Mouse (Mus musculus): ENCODE results near the gene Dph5. TPM values are rescaled to one million over a fixed set of nuclear protein-coding genes. Genes with fewer than 3 reads are reported as not detected.
A peak's percentile ranks its signal among the peaks of the same experiment; 100 is the strongest.
"Not testable (repeated sequence)": the region's sequence is repeated elsewhere in the genome, so short reads cannot be mapped to it uniquely, and the experiment has no call there.

Gene Dph5
- polyA plus RNA-seq, 1 experiment from 2014 or later = 28.5 TPM

- H3K36me3 ChIP-seq = no peaks in the 10 kb centered on the region
- no peak overlapping the region for H3K27ac ChIP-seq (replicated peaks)
- no peak for ATAC-seq (ENCODE audit: low read depth)
- WGBS = 84% methylated on average over 3 of the region's 3 CpGs
- no peak overlapping the region for H3K4me3 ChIP-seq
- no peaks in the 10 kb centered on the region for H3K27me3 ChIP-seq
- H3K9me3 ChIP-seq = no peaks in the 10 kb centered on the region
- H3K9ac ChIP-seq = no peak overlapping the region
- H3K4me2 ChIP-seq = no peak overlapping the region
- H3K4me1 ChIP-seq (replicated peaks) = peaks cover 14% of the 10 kb centered on the region; the same call in 1 of the 2 replicates
Measured at GRCm38 (mm10) chr3:115858822-115859221, 28.8 kb upstream of the Dph5 start.

GRCm38 (mm10) chr3:115860780-115861179, 26.9 kb upstream of the Dph5 start:
- H3K36me3 ChIP-seq; H3K27ac ChIP-seq (replicated peaks); H3K9ac ChIP-seq; H3K4me2 ChIP-seq; ATAC-seq (ENCODE audit: low read depth); H3K4me3 ChIP-seq; H3K27me3 ChIP-seq; H3K9me3 ChIP-seq: not testable (repeated sequence)
- WGBS = 89% methylated on average over 1 of the region's 1 CpGs
- peaks cover 14% of the 10 kb centered on the region; the same call in 1 of the 2 replicates for H3K4me1 ChIP-seq (replicated peaks)

- no peak overlapping the region for H3K4me3 ChIP-seq
- no peaks in the 10 kb centered on the region for H3K4me1 ChIP-seq (replicated peaks)
- no peak overlapping the region for H3K27ac ChIP-seq (replicated peaks)
- WGBS = 73% methylated on average over 4 of the region's 4 CpGs
- H3K9ac ChIP-seq = no peak overlapping the region
- H3K4me2 ChIP-seq = no peak overlapping the region
- H3K36me3 ChIP-seq = no peaks in the 10 kb centered on the region
- no peaks in the 10 kb centered on the region for H3K27me3 ChIP-seq
- no peaks in the 10 kb centered on the region for H3K9me3 ChIP-seq
- ATAC-seq (ENCODE audit: low read depth) = no peak
Measured at GRCm38 (mm10) chr3:115863487-115863886, 24.1 kb upstream of the Dph5 start.

GRCm38 (mm10) chr3:115867150-115867549, 20.5 kb upstream of the Dph5 start:
- no peak for ATAC-seq (ENCODE audit: low read depth)
- Histone ChIP-seq H3K4me2 (no peak overlapping the region), H3K27ac (replicated peaks) (no peak overlapping the region), H3K4me3 (no peak overlapping the region), H3K27me3 (no peaks in the 10 kb centered on the region), H3K4me1 (replicated peaks) (no peaks in the 10 kb centered on the region), H3K36me3 (no peaks in the 10 kb centered on the region), H3K9ac (no peak overlapping the region), H3K9me3 (no peaks in the 10 kb centered on the region; the same call in 1 of the 2 replicates)
- 78% methylated on average over 4 of the region's 4 CpGs for WGBS

GRCm38 (mm10) chr3:115867901-115868300, 19.7 kb upstream of the Dph5 start:
- ATAC-seq (ENCODE audit: low read depth) = no peak
- no peak overlapping the region for H3K27ac ChIP-seq (replicated peaks)
- H3K36me3 ChIP-seq = no peaks in the 10 kb centered on the region
- H3K9ac ChIP-seq = no peak overlapping the region
- H3K4me2 ChIP-seq = no peak overlapping the region
- no peaks in the 10 kb centered on the region; the same call in 1 of the 2 replicates for H3K9me3 ChIP-seq
- no peak overlapping the region for H3K4me3 ChIP-seq
- 79% methylated on average over 1 of the region's 1 CpGs for WGBS
- no peaks in the 10 kb centered on the region for H3K4me1 ChIP-seq (replicated peaks)
- H3K27me3 ChIP-seq = no peaks in the 10 kb centered on the region

- H3K9me3 ChIP-seq = no peaks in the 10 kb centered on the region; the same call in 1 of the 2 replicates
- H3K9ac ChIP-seq = no peak overlapping the region
- no peak overlapping the region for H3K27ac ChIP-seq (replicated peaks)
- H3K4me3 ChIP-seq = no peak overlapping the region
- H3K36me3 ChIP-seq = no peaks in the 10 kb centered on the region
- no peak for ATAC-seq (ENCODE audit: low read depth)
- H3K4me2 ChIP-seq = no peak overlapping the region
- H3K27me3 ChIP-seq = no peaks in the 10 kb centered on the region
- no peaks in the 10 kb centered on the region for H3K4me1 ChIP-seq (replicated peaks)
- WGBS = 85% methylated on average over 2 of the region's 2 CpGs
Measured at GRCm38 (mm10) chr3:115869360-115869759, 18.3 kb upstream of the Dph5 start.

GRCm38 (mm10) chr3:115875551-115875950, 12.1 kb upstream of the Dph5 start:
- Histone ChIP-seq H3K27ac (replicated peaks) (no peak overlapping the region), H3K4me2 (peak overlapping the region; percentile 32; the same call in 1 of the 2 replicates), H3K36me3 (no peaks in the 10 kb centered on the region), H3K9ac (no peak overlapping the region), H3K27me3 (no peaks in the 10 kb centered on the region), H3K4me3 (no peak overlapping the region), H3K9me3 (no peaks in the 10 kb centered on the region; the same call in 1 of the 2 replicates), H3K4me1 (replicated peaks) (0 out of 2 replicates have a peak, but pooled peaks cover 3% of the 10 kb centered on the region)
- ATAC-seq (ENCODE audit: low read depth) = no peak
- WGBS = 25% methylated on average over 6 of the region's 6 CpGs

GRCm38 (mm10) chr3:115877133-115877532, 10.5 kb upstream of the Dph5 start:
- WGBS = 84% methylated on average over 1 of the region's 1 CpGs

GRCm38 (mm10) chr3:115884086-115884485, 3.6 kb upstream of the Dph5 start:
- H3K36me3 ChIP-seq = no peaks in the 10 kb centered on the region
- H3K27me3 ChIP-seq = no peaks in the 10 kb centered on the region
- H3K9me3 ChIP-seq = no peaks in the 10 kb centered on the region
- WGBS = 76% methylated on average over 1 of the region's 1 CpGs
- ATAC-seq (ENCODE audit: low read depth) = no peak
- H3K4me1 ChIP-seq (replicated peaks) = peaks cover 13% of the 10 kb centered on the region
- H3K4me2 ChIP-seq = no peak overlapping the region
- H3K4me3 ChIP-seq = no peak overlapping the region
- H3K9ac ChIP-seq = no peak overlapping the region
- no peak overlapping the region for H3K27ac ChIP-seq (replicated peaks)

More at GRCm38 (mm10) chr3:115877133-115877532, 10.5 kb upstream of the Dph5 start:
- no peak for ATAC-seq (ENCODE audit: low read depth)
- H3K27me3 ChIP-seq = no peaks in the 10 kb centered on the region
- no peak overlapping the region for H3K9ac ChIP-seq
- 0 out of 2 replicates have a peak, but pooled peaks cover 3% of the 10 kb centered on the region for H3K4me1 ChIP-seq (replicated peaks)
- no peak overlapping the region for H3K27ac ChIP-seq (replicated peaks)
- no peaks in the 10 kb centered on the region for H3K36me3 ChIP-seq
- H3K4me3 ChIP-seq = no peak overlapping the region
- no peaks in the 10 kb centered on the region; the same call in 1 of the 2 replicates for H3K9me3 ChIP-seq
- H3K4me2 ChIP-seq = no peak overlapping the region

GRCm38 (mm10) chr3:115888310-115889106, 871 bp downstream of the Dph5 start:
- peaks cover 16% of the 10 kb centered on the region for H3K4me1 ChIP-seq (replicated peaks)
- no peaks in the 10 kb centered on the region for H3K27me3 ChIP-seq
- H3K4me2 ChIP-seq = peak overlapping the region; percentile 85
- H3K9ac ChIP-seq = peak overlapping the region; percentile 87
- peak; percentile 76 for ATAC-seq (ENCODE audit: low read depth)
- H3K9me3 ChIP-seq = no peaks in the 10 kb centered on the region
- H3K4me3 ChIP-seq = peak overlapping the region; percentile 84
- no peaks in the 10 kb centered on the region for H3K36me3 ChIP-seq
- H3K27ac ChIP-seq (replicated peaks) = peak overlapping the region; percentile 88
- 3% methylated on average over 21 of the region's 21 CpGs for WGBS

GRCm38 (mm10) chr3:115892341-115892740, 4.7 kb downstream of the Dph5 start:
- ATAC-seq (ENCODE audit: low read depth) = no peak
- peaks cover 13% of the 10 kb centered on the region for H3K4me1 ChIP-seq (replicated peaks)
- H3K4me2 ChIP-seq = no peak overlapping the region
- H3K36me3 ChIP-seq = peaks cover 13% of the 10 kb centered on the region
- no peaks in the 10 kb centered on the region for H3K9me3 ChIP-seq
- H3K27me3 ChIP-seq = no peaks in the 10 kb centered on the region
- no peak overlapping the region; the same call in 1 of the 2 replicates for H3K27ac ChIP-seq (replicated peaks)
- no peak overlapping the region for H3K4me3 ChIP-seq
- H3K9ac ChIP-seq = no peak overlapping the region
- WGBS = 58% methylated on average over 4 of the region's 4 CpGs

GRCm38 (mm10) chr3:115893166-115893565, 5.5 kb downstream of the Dph5 start:
- Histone ChIP-seq H3K36me3 (peaks cover 13% of the 10 kb centered on the region), H3K27me3 (no peaks in the 10 kb centered on the region), H3K27ac (replicated peaks) (no peak overlapping the region), H3K4me1 (replicated peaks) (peaks cover 11% of the 10 kb centered on the region), H3K4me2 (no peak overlapping the region), H3K9ac (no peak overlapping the region), H3K4me3 (no peak overlapping the region), H3K9me3 (no peaks in the 10 kb centered on the region)
- 40% methylated on average over 2 of the region's 2 CpGs for WGBS
- ATAC-seq (ENCODE audit: low read depth) = no peak

All from neural tube, embryonic 13.5 days (tissue).